Mouse (Mus musculus) heart, adult 2 months (tissue): ENCODE measurements around the gene Stk40.

Source experiments
- CTCF ChIP-seq: fragments of 200-600 bp; IDR thresholded peaks from 2 replicates; pipeline ENCODE4 v1.8.1; 2022; ENCODE audit warnings: antibody characterized with exemption, mild to moderate bottlenecking, moderate library complexity
- POLR2A ChIP-seq: fragments of 200-500 bp; IDR thresholded peaks from 2 replicates; pipeline ENCODE4 v1.6.1; 2011; ENCODE audit warnings: mild to moderate bottlenecking, low read depth, low read length, control low read depth; ENCODE audit not compliant: insufficient read depth

GRCm38 (mm10) chr4:126091873-126092272 is 11.9 kb upstream of the Stk40 start:
- TF ChIP-seq CTCF (no peak), POLR2A (no peak)
